15 mouse cellular contexts compared by ENCODE assay signal in genomic region chr13:70789806-70790205, GRCm38 (mm10). TPM values are rescaled to one million over a fixed set of nuclear protein-coding genes. Genes with fewer than 3 reads are reported as not detected.
A peak's percentile ranks its signal among the peaks of the same experiment; 100 is the strongest.
DNase-seq lines count a peak whose midpoint lies in the region; ATAC-seq lines count a peak whose summit lies in the region.
"Had no signal": no experiment of that assay in that cellular context is flagged by ENCODE, and none has a peak within 500 bp of the region (broad histone marks: within the 10 kb centered on the region; RNA-seq: fewer than 3 reads in every experiment).

No protein-coding gene starts in this region.

- no peak overlapping the region for H3K9ac ChIP-seq in kidney, embryonic 15.5 days
- no peak overlapping the region for H3K9ac ChIP-seq in kidney, embryonic 16.5 days (replicated peaks; ENCODE audit: low read length)
- no peak overlapping the region for H3K9ac ChIP-seq in liver, embryonic 12.5 days
- H3K9ac ChIP-seq: embryonic facial prominence, embryonic 12.5 days; forebrain, embryonic 12.5 days had no signal

- no peaks in the 10 kb centered on the region for H3K27me3 ChIP-seq in kidney, embryonic 15.5 days
- H3K27me3 ChIP-seq in kidney, embryonic 16.5 days (ENCODE audit: insufficient read depth, low read length): no peaks in the 10 kb centered on the region
- H3K27me3 ChIP-seq in limb, embryonic 10.5 days (ENCODE audit: low read depth, poor library complexity, severe bottlenecking): no peaks in the 10 kb centered on the region
- no peaks in the 10 kb centered on the region for H3K27me3 ChIP-seq in liver, embryonic 12.5 days (replicated peaks)
- H3K27me3 ChIP-seq: embryonic facial prominence, embryonic 12.5 days; forebrain, embryonic 12.5 days had no signal

- 67% methylated on average over 1 of the region's 1 CpGs for WGBS in kidney, embryonic 15.5 days
- 68% methylated on average over 1 of the region's 1 CpGs for WGBS in kidney, embryonic 16.5 days
- 77% methylated on average over 1 of the region's 1 CpGs for WGBS in limb, embryonic 10.5 days
- WGBS in liver, embryonic 12.5 days (ENCODE audit: insufficient replicate concordance): 33% methylated on average over 1 of the region's 1 CpGs

- ATAC-seq in kidney, embryonic 15.5 days (replicated peaks; ENCODE audit: low FRiP score): no peak
- no peak for ATAC-seq in kidney, embryonic 16.5 days (ENCODE audit: low FRiP score, low TSS enrichment)
- no peak for ATAC-seq in liver, embryonic 12.5 days
- ATAC-seq: forebrain, embryonic 14.5 days; forebrain, embryonic 16.5 days had no signal

- DNase-seq in cerebellum, adult 9-10 months: peak; percentile 5
- DNase-seq in cerebellum, adult 11-12 months: no peak
- DNase-seq in NIH3T3 (ENCODE audit: low read depth): peak; percentile 51
- no peak for DNase-seq in limb, embryonic 10.5 days (ENCODE audit: low spot score)

- peaks cover 19% of the 10 kb centered on the region for H3K4me1 ChIP-seq in kidney, embryonic 15.5 days
- peaks cover 9% of the 10 kb centered on the region for H3K4me1 ChIP-seq in kidney, embryonic 16.5 days (ENCODE audit: insufficient read depth, low read length)
- H3K4me1 ChIP-seq in limb, embryonic 10.5 days: peaks cover 6% of the 10 kb centered on the region
- no peaks in the 10 kb centered on the region for H3K4me1 ChIP-seq in liver, embryonic 12.5 days

- 0 out of 2 replicates have a peak overlapping the region, but pooled peaks have one; percentile 3 for H3K27ac ChIP-seq in kidney, embryonic 15.5 days
- no peak overlapping the region for H3K27ac ChIP-seq in kidney, embryonic 16.5 days (ENCODE audit: low read length)
- no peak overlapping the region for H3K27ac ChIP-seq in limb, embryonic 10.5 days
- no peak overlapping the region for H3K27ac ChIP-seq in liver, embryonic 12.5 days
- H3K27ac ChIP-seq: embryonic facial prominence, embryonic 10.5 days; embryonic facial prominence, embryonic 12.5 days; forebrain, embryonic 10.5 days; forebrain, embryonic 12.5 days had no signal

- H3K9me3 ChIP-seq in kidney, embryonic 15.5 days (replicated peaks): no peaks in the 10 kb centered on the region
- H3K9me3 ChIP-seq in kidney, embryonic 16.5 days (ENCODE audit: low read length): no peaks in the 10 kb centered on the region
- no peaks in the 10 kb centered on the region for H3K9me3 ChIP-seq in limb, embryonic 10.5 days (replicated peaks)
- H3K9me3 ChIP-seq in liver, embryonic 12.5 days (replicated peaks): no peaks in the 10 kb centered on the region
- H3K9me3 ChIP-seq: embryonic facial prominence, embryonic 10.5 days; embryonic facial prominence, embryonic 12.5 days; forebrain, embryonic 10.5 days; forebrain, embryonic 12.5 days had no signal

- H3K4me2 ChIP-seq in kidney, embryonic 15.5 days: no peak overlapping the region
- no peak overlapping the region for H3K4me2 ChIP-seq in kidney, embryonic 16.5 days (replicated peaks; ENCODE audit: low read depth, low read length)
- no peak overlapping the region for H3K4me2 ChIP-seq in liver, embryonic 12.5 days
- H3K4me2 ChIP-seq: embryonic facial prominence, embryonic 12.5 days; forebrain, embryonic 12.5 days had no signal

- no peak overlapping the region for H3K4me3 ChIP-seq in kidney, embryonic 15.5 days (replicated peaks)
- no peak overlapping the region for H3K4me3 ChIP-seq in kidney, embryonic 16.5 days (ENCODE audit: low read length)
- H3K4me3 ChIP-seq in limb, embryonic 10.5 days: no peak overlapping the region
- no peak overlapping the region for H3K4me3 ChIP-seq in liver, embryonic 12.5 days
- H3K4me3 ChIP-seq: embryonic facial prominence, embryonic 10.5 days; embryonic facial prominence, embryonic 12.5 days; erythroblast, embryonic 14.5 days; forebrain, embryonic 10.5 days; forebrain, embryonic 12.5 days had no signal

- H3K36me3 ChIP-seq in kidney, embryonic 15.5 days: peaks cover 5% of the 10 kb centered on the region; the same call in 1 of the 2 replicates
- peaks cover 6% of the 10 kb centered on the region; the same call in 1 of the 2 replicates for H3K36me3 ChIP-seq in kidney, embryonic 16.5 days (ENCODE audit: insufficient read depth, low read length)
- H3K36me3 ChIP-seq in limb, embryonic 10.5 days: no peaks in the 10 kb centered on the region
- H3K36me3 ChIP-seq in liver, embryonic 12.5 days: no peaks in the 10 kb centered on the region
- H3K36me3 ChIP-seq: embryonic facial prominence, embryonic 10.5 days; embryonic facial prominence, embryonic 12.5 days; forebrain, embryonic 10.5 days; forebrain, embryonic 12.5 days had no signal

RNA-seq across cellular contexts. Expression of gene Adamts16, which starts 51.8 kb away (rescaled TPM):
- polyA plus RNA-seq in kidney, embryonic 15.5 days (2015; fragmentation: Nextera tagmentation; extraction: Ambion mirVana): 14.5 and 15.2 TPM in 2 replicates
- 18.9 and 19.6 TPM in 2 replicates for polyA plus RNA-seq in kidney, embryonic 16.5 days (2015; fragmentation: Nextera tagmentation; extraction: Ambion mirVana)
- 1.5 and 1.9 TPM in 2 replicates for polyA plus RNA-seq in limb, embryonic 10.5 days (2016; fragmentation: Nextera tagmentation; extraction: Ambion mirVana)
- polyA plus RNA-seq in liver, embryonic 12.5 days (2016; fragmentation: Nextera tagmentation; extraction: Ambion mirVana): 0.18 TPM in 1 of 2 replicates, not detected in the other
- polyA plus RNA-seq: C2C12; erythroblast, embryonic 14.5 days had no signal

Comparison
In these comparisons a context has a peak if more than half of its experiments do, and no peak if none do; other contexts are left out.
1. DNase-seq: peak in cerebellum, adult 9-10 months (single experiment) and NIH3T3 (single experiment); none in cerebellum, adult 11-12 months (single experiment) and limb, embryonic 10.5 days (single experiment).